Mouse (Mus musculus) neural tube, embryonic 13.5 days (tissue): ENCODE data around the gene Ssr1. TPM values are rescaled to one million over a fixed set of nuclear protein-coding genes. Genes with fewer than 3 reads are reported as not detected.

ENCODE experiments used
- ATAC-seq: fragments of 200-750 bp; cut with Nextera tagmentation; 2 replicates; pipeline ENCODE4 v1.8.0; 2017; ENCODE audit warnings: low read depth, mild to moderate bottlenecking, moderate TSS enrichment, moderate library complexity
- H3K27ac ChIP-seq: fragments of 300-500 bp; sonication (generic); replicated peaks from 2 replicates; pipeline ENCODE4 v1.5.1; 2015; ENCODE audit warnings: moderate library complexity, mild to moderate bottlenecking, inconsistent platforms
- H3K27me3 ChIP-seq: fragments of 300-500 bp; sonication (generic); 2 replicates; pipeline ENCODE4 v1.6.1; 2015; ENCODE audit warnings: mild to moderate bottlenecking, inconsistent platforms
- H3K36me3 ChIP-seq: fragments of 300-500 bp; sonication (generic); 2 replicates; pipeline ENCODE4 v1.6.1; 2015; ENCODE audit warnings: mild to moderate bottlenecking, inconsistent platforms
- H3K4me1 ChIP-seq: fragments of 300-500 bp; sonication (generic); replicated peaks from 2 replicates; pipeline ENCODE4 v1.6.1; 2015; ENCODE audit warnings: inconsistent platforms
- H3K4me2 ChIP-seq: fragments of 300-500 bp; sonication (generic); 2 replicates; pipeline ENCODE4 v1.6.1; 2015; ENCODE audit warnings: inconsistent platforms, mild to moderate bottlenecking, moderate library complexity
- H3K4me3 ChIP-seq: fragments of 300-500 bp; sonication (generic); 2 replicates; pipeline ENCODE4 v1.5.1; 2015; ENCODE audit warnings: mild to moderate bottlenecking, inconsistent platforms
- H3K9ac ChIP-seq: fragments of 300-500 bp; sonication (generic); 2 replicates; pipeline ENCODE4 v1.6.1; 2015; ENCODE audit warnings: moderate library complexity, mild to moderate bottlenecking, inconsistent platforms
- H3K9me3 ChIP-seq: fragments of 300-500 bp; sonication (generic); 2 replicates; pipeline ENCODE4 v1.6.1; 2016; ENCODE audit warnings: inconsistent platforms
- WGBS: fragments of 180-500 bp; shearing (Covaris S2); methylation state at CpG from one replicate; pipeline ENCODE4 v1.1.7; 2015; 5-methylcytosine and 5-hydroxymethylcytosine counted together
- polyA plus RNA-seq: library from polyadenylated mRNA; unstranded; fragments of >200 nt; fragmentation: Nextera tagmentation; extraction: Ambion mirVana; gene quantifications from 2 replicates; pipeline ENCODE4 v1.2.1, GENCODE M21; 2015

Gene Ssr1
- polyA plus RNA-seq, 1 experiment from 2014 or later, result 60.6 TPM

DNA sequence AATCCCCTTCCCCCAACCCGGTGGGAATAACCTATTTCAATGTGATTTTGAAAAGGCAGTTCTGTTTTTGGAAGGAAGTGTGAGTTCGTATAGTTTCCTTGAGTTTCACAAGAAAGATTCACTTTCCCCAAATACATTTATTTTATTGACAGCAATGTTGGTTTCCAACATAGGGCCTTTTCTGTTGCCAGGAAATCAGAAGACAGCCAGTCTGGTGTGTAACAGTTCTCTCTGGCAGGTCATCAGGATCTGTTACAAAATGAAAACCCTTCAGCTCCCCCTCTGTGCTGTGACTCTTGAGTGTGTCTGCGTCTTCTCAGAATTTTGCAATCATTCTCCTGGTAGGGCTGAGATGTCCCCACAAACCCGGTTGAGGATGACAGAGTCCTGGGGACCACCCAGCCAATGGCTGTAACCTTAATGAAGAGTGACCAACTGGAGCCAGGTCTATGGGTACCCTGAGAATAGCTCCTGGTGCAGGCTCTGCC, 69.5 kb downstream of the Ssr1 start:
- ATAC-seq, result no peak
- Histone ChIP-seq H3K27ac (no peak overlapping the region), H3K36me3 (0 out of 2 replicates have a peak, but pooled peaks cover 1% of the 10 kb centered on the region), H3K27me3 (no peaks in the 10 kb centered on the region), H3K4me1 (no peaks in the 10 kb centered on the region), H3K4me3 (no peak overlapping the region), H3K9me3 (no peaks in the 10 kb centered on the region), H3K9ac (no peak overlapping the region), H3K4me2 (no peak overlapping the region)
- WGBS, result 78% methylated on average over 4 of the region's 4 CpGs

- no peaks in the 10 kb centered on the region for H3K4me1 ChIP-seq
- no peaks in the 10 kb centered on the region for H3K27me3 ChIP-seq
- H3K9ac ChIP-seq, result no peak overlapping the region
- ATAC-seq, result no peak
- H3K4me3 ChIP-seq, result no peak overlapping the region
- H3K4me2 ChIP-seq, result no peak overlapping the region
- no peak overlapping the region for H3K27ac ChIP-seq
- H3K9me3 ChIP-seq, result no peaks in the 10 kb centered on the region
- WGBS, result 87% methylated on average over 10 of the region's 10 CpGs
- no peaks in the 10 kb centered on the region for H3K36me3 ChIP-seq
Measured at GRCm38 (mm10) chr13:37923643-37924460, 70.2 kb downstream of the Ssr1 start.

DNA sequence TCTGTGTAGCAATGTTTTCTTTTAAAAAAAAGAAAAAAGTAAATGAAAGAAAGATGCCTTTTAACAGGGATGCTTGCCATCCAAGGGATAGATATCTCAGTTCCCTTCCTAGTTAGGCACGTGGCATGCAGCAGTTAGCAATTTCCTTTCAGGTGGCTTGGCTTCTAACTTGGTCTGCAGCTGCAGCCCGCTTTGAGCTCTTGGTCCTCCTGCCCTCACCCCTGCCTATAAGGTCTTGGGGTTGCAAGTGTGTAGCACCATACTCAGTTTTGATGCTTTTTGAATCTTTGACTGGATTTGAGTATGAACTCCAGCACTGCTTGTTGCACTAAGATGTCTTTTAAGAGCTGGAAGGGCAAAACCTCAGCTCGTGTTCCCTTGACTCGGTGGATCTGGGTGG, 70.9 kb downstream of the Ssr1 start:
- H3K27me3 ChIP-seq, result no peaks in the 10 kb centered on the region
- no peaks in the 10 kb centered on the region for H3K36me3 ChIP-seq
- 93% methylated on average over 4 of the region's 4 CpGs for WGBS
- ATAC-seq, result no peak
- H3K27ac ChIP-seq, result no peak overlapping the region
- no peak overlapping the region for H3K9ac ChIP-seq
- no peak overlapping the region for H3K4me3 ChIP-seq
- H3K4me1 ChIP-seq, result no peaks in the 10 kb centered on the region
- H3K9me3 ChIP-seq, result no peaks in the 10 kb centered on the region
- H3K4me2 ChIP-seq, result no peak overlapping the region

DNA sequence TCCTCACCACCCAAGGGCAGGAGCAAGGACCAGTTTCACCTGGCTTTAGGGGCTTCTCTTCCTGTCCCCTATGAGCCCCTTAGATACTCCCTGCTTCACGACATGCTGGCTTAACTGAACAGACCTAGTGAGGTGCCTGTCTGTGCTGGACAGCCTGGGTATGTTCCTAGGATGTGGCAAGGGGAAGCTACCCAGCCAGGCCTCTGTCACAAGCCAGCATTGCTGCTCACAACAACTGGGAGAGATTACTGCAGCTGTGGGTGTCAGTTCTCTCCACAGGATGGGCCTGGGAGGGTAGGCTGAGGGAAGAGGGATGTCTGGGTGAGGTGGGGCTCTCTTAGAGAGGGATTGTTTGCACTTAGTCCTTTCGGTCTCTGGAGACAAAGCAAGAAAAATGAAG, 73.3 kb downstream of the Ssr1 start:
- no peak overlapping the region for H3K4me2 ChIP-seq
- ATAC-seq, result no peak
- no peaks in the 10 kb centered on the region for H3K27me3 ChIP-seq
- H3K36me3 ChIP-seq, result peaks cover 3% of the 10 kb centered on the region; the same call in 1 of the 2 replicates
- no peak overlapping the region for H3K4me3 ChIP-seq
- 37% methylated on average over 2 of the region's 2 CpGs for WGBS
- H3K9me3 ChIP-seq, result no peaks in the 10 kb centered on the region
- H3K4me1 ChIP-seq, result no peaks in the 10 kb centered on the region
- H3K9ac ChIP-seq, result no peak overlapping the region
- H3K27ac ChIP-seq, result no peak overlapping the region

- H3K27ac ChIP-seq, result no peak overlapping the region
- no peak overlapping the region for H3K4me2 ChIP-seq
- peaks cover 3% of the 10 kb centered on the region; the same call in 1 of the 2 replicates for H3K36me3 ChIP-seq
- H3K4me3 ChIP-seq, result no peak overlapping the region
- 84% methylated on average over 3 of the region's 3 CpGs for WGBS
- ATAC-seq, result no peak
- H3K9me3 ChIP-seq, result no peaks in the 10 kb centered on the region
- no peaks in the 10 kb centered on the region for H3K4me1 ChIP-seq
- no peaks in the 10 kb centered on the region for H3K27me3 ChIP-seq
- no peak overlapping the region for H3K9ac ChIP-seq
Measured at GRCm38 (mm10) chr13:37919711-37920277, 74.2 kb downstream of the Ssr1 start.

- Histone ChIP-seq H3K36me3 (peaks cover 3% of the 10 kb centered on the region; the same call in 1 of the 2 replicates), H3K4me1 (no peaks in the 10 kb centered on the region), H3K27me3 (no peaks in the 10 kb centered on the region), H3K4me2 (no peak overlapping the region), H3K27ac (no peak overlapping the region), H3K9ac (no peak overlapping the region), H3K4me3 (no peak overlapping the region), H3K9me3 (no peaks in the 10 kb centered on the region)
- 89% methylated on average over 15 of the region's 15 CpGs for WGBS
- ATAC-seq, result no peak
Measured at GRCm38 (mm10) chr13:37918336-37919261, 75.4 kb downstream of the Ssr1 start.

Other genes with a start within 250 kb of the Ssr1 start
- gene Rreb1, start 215.8 kb downstream of the Ssr1 start, polyA plus RNA-seq, result 2.7 and 3.7 TPM in 2 replicates
- 54.0 and 59.3 TPM in 2 replicates for gene Riok1, start 42.8 kb upstream of the Ssr1 start, polyA plus RNA-seq
- 1.6 and 1.7 TPM in 2 replicates for gene Cage1, start 42.9 kb upstream of the Ssr1 start, polyA plus RNA-seq
- 0.15 and 0.22 TPM in 2 replicates for gene Dsp, start 157.1 kb upstream of the Ssr1 start, polyA plus RNA-seq
- gene Snrnp48, start 210.7 kb upstream of the Ssr1 start, polyA plus RNA-seq, result 27.8 and 33.8 TPM in 2 replicates